Mouse (Mus musculus) forebrain, embryonic 13.5 days (tissue): ENCODE measurements around the gene D2hgdh. TPM values are rescaled to one million over a fixed set of nuclear protein-coding genes. Genes with fewer than 3 reads are reported as not detected.

Experiments used
- ATAC-seq: fragments of 200-750 bp; cut with Nextera tagmentation; 2 replicates; pipeline ENCODE4 v1.8.0; 2017
- H3K27ac ChIP-seq: fragments of 300-500 bp; sonication (generic); 2 replicates; pipeline ENCODE4 v1.5.1; 2015; ENCODE audit warnings: inconsistent platforms, mild to moderate bottlenecking, moderate library complexity
- H3K27me3 ChIP-seq: fragments of 300-500 bp; sonication (generic); 2 replicates; pipeline ENCODE4 v1.6.1; 2015; ENCODE audit warnings: mild to moderate bottlenecking, inconsistent platforms
- H3K36me3 ChIP-seq: fragments of 300-500 bp; sonication (generic); 2 replicates; pipeline ENCODE4 v1.6.1; 2015; ENCODE audit warnings: mild to moderate bottlenecking, inconsistent platforms; ENCODE audit not compliant: poor library complexity, severe bottlenecking
- H3K4me1 ChIP-seq: fragments of 300-500 bp; sonication (generic); 2 replicates; pipeline ENCODE4 v1.6.1; 2015; ENCODE audit warnings: inconsistent platforms
- H3K4me2 ChIP-seq: fragments of 300-500 bp; sonication (generic); 2 replicates; pipeline ENCODE4 v1.6.1; 2015; ENCODE audit warnings: inconsistent platforms, mild to moderate bottlenecking, moderate library complexity
- H3K4me3 ChIP-seq: fragments of 300-500 bp; sonication (generic); 2 replicates; pipeline ENCODE4 v1.5.1; 2015; ENCODE audit warnings: mild to moderate bottlenecking, inconsistent platforms
- H3K9ac ChIP-seq: fragments of 300-500 bp; sonication (generic); 2 replicates; pipeline ENCODE4 v1.6.1; 2015; ENCODE audit warnings: mild to moderate bottlenecking, inconsistent platforms
- H3K9me3 ChIP-seq: fragments of 300-500 bp; sonication (generic); replicated peaks from 2 replicates; pipeline ENCODE4 v1.6.1; 2016; ENCODE audit warnings: inconsistent platforms
- WGBS: fragments of 180-500 bp; shearing (Covaris S2); methylation state at CpG from one replicate; pipeline ENCODE4 v1.1.7; 2015; 5-methylcytosine and 5-hydroxymethylcytosine counted together
- polyA plus RNA-seq: library from polyadenylated mRNA; unstranded; fragments of >200 nt; fragmentation: Nextera tagmentation; extraction: Ambion mirVana; gene quantifications from 2 replicates; pipeline ENCODE4 v1.2.1, GENCODE M21; 2015

The D2hgdh gene
- 14.7 and 15.0 TPM in 2 replicates for polyA plus RNA-seq

DNA sequence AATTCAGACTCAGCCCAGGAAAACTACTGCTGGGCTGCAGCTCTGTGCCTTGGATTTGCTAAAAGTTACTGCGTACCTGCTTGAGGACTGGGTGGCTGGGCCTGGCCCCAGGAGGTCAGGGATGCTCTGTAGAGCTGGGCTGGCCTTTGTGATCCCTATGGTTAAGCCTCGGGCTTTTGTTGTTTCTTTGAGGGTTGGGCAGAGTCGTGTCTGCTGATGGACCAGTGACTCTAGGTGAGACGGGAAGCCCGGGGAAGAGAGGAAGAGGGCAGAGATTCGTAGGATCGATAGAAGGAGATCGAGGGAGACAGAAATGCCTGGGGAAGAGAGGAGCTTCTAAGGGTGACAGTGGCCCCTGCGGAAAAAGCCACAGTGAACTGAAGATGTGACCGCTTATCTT, at the start of gene D2hgdh:
TSS of gene D2hgdh (plus strand) at position 301 of the 400 bp plus-strand sequence.
- ATAC-seq = no peak; the same call in 1 of the 2 replicates
- peak within 1 kb of the TSS; percentile 78 for H3K4me2 ChIP-seq
- WGBS = 4% methylated on average over 10 of the region's 10 CpGs
- H3K27ac ChIP-seq = peak within 1 kb of the TSS; percentile 89
- H3K36me3 ChIP-seq = peaks cover 19% of the 10 kb centered on the region
- H3K9me3 ChIP-seq = no peaks in the 10 kb centered on the region
- no peaks in the 10 kb centered on the region for H3K27me3 ChIP-seq
- peak within 1 kb of the TSS; percentile 53 for H3K4me3 ChIP-seq
- H3K9ac ChIP-seq = peak within 1 kb of the TSS; percentile 74
- peaks cover 16% of the 10 kb centered on the region for H3K4me1 ChIP-seq

DNA sequence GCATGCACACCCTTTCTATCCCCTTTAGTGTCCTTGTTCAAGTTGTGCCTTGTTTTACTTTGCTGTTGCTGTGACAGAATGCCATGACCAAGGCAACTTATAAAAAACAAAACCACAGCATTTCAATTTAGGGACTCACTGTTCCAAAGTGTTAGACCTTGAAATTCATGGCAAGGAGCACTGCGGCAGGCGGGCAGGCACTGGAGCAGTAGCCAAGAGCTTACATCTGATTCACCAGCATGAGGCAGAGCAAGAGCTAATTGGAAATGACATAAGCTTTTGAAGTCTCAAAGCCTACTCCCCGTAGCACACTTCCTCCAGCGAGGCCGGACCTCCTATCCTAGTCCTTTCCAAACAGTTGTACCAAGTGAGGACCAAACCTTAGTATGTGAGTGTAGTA, 48.0 kb upstream of the D2hgdh start:
- no peak overlapping the region for H3K4me2 ChIP-seq
- no peak overlapping the region for H3K4me3 ChIP-seq
- no peaks in the 10 kb centered on the region for H3K9me3 ChIP-seq
- H3K36me3 ChIP-seq = peaks cover 82% of the 10 kb centered on the region
- no peak overlapping the region for H3K27ac ChIP-seq
- H3K9ac ChIP-seq = no peak overlapping the region
- ATAC-seq = no peak
- WGBS = 91% methylated on average over 5 of the region's 5 CpGs
- no peaks in the 10 kb centered on the region for H3K4me1 ChIP-seq
- no peaks in the 10 kb centered on the region for H3K27me3 ChIP-seq

DNA sequence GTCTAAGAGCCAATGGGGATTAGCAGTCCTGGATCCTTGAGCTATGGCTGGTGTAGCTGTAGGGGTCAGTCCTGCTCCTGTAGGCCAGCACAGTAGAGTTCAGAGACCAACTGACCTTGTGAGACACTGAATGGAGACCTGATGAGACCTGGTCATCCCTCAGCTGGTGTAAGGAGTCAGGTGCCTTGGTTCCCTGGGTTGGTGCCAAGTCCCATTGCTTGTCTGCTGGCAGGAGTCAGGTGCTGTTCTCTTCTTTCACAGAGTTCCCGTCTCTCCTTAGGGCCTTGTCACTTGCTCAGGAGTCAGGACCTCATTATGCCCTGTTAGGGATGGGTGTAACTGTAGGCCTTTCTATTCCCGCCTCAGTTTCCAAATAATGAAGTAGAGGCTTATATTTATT, 37.8 kb upstream of the D2hgdh start:
- Histone ChIP-seq H3K27me3 (no peaks in the 10 kb centered on the region), H3K4me1 (no peaks in the 10 kb centered on the region), H3K9me3 (no peaks in the 10 kb centered on the region), H3K4me3 (no peak overlapping the region), H3K27ac (no peak overlapping the region), H3K4me2 (no peak overlapping the region), H3K9ac (no peak overlapping the region), H3K36me3 (peaks cover 98% of the 10 kb centered on the region)
- no peak for ATAC-seq
- 83% methylated on average over 2 of the region's 2 CpGs for WGBS

DNA sequence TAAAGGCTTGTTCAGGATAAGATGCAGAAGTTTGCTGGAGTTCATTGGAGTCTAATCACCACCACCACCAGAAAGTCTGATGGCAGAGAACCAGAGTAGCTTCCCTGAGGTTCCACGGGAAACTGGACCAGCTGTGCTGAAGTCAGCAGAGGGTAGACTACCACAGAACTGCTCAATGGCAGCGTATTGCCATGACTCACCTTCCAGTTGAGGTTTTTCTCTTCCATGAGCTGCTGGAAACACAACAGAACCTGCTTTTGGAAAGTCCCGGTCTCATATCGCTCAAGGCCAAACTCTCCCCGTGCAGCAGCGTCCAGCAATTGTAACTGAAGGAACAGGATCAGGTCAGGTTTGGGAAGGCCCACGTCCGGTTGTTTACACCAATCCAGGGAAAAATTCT, 30.2 kb upstream of the D2hgdh start:
- no peak for ATAC-seq

DNA sequence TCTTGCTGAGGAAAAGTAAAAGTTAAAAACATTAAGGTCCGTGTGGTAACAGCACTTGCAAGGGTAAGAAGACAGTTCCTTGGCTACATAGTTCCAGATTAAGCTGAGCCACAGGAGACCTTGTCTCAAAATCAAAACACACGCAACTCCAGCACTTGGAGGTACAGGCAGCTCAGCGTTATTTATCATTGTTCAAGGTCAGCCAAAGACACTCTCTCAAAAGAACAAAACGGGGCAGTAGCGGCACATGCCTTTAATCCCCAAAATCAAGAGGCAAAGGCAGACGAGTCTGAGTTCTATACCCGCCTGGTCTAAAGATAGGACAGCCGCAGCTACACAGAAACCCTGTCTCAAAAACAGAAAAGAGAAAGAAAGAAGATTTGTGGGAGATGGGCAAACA, 28.8 kb upstream of the D2hgdh start:
- 81% methylated on average over 8 of the region's 8 CpGs for WGBS
- H3K27ac ChIP-seq = no peak overlapping the region
- no peak for ATAC-seq
- H3K36me3 ChIP-seq = peaks cover 94% of the 10 kb centered on the region
- no peaks in the 10 kb centered on the region for H3K27me3 ChIP-seq
- H3K4me1 ChIP-seq = peaks cover 11% of the 10 kb centered on the region
- no peaks in the 10 kb centered on the region for H3K9me3 ChIP-seq
- H3K4me2 ChIP-seq = no peak overlapping the region
- H3K9ac ChIP-seq = no peak overlapping the region
- no peak overlapping the region for H3K4me3 ChIP-seq

More for the DNA sequence above, 30.2 kb upstream of the D2hgdh start:
- H3K27ac ChIP-seq = no peak overlapping the region
- H3K36me3 ChIP-seq = peaks cover 96% of the 10 kb centered on the region
- H3K9me3 ChIP-seq = no peaks in the 10 kb centered on the region
- WGBS = 94% methylated on average over 8 of the region's 8 CpGs
- 0 out of 2 replicates have a peak, but pooled peaks cover 7% of the 10 kb centered on the region for H3K4me1 ChIP-seq
- no peak overlapping the region for H3K9ac ChIP-seq
- H3K4me2 ChIP-seq = no peak overlapping the region
- H3K27me3 ChIP-seq = no peaks in the 10 kb centered on the region
- H3K4me3 ChIP-seq = no peak overlapping the region

DNA sequence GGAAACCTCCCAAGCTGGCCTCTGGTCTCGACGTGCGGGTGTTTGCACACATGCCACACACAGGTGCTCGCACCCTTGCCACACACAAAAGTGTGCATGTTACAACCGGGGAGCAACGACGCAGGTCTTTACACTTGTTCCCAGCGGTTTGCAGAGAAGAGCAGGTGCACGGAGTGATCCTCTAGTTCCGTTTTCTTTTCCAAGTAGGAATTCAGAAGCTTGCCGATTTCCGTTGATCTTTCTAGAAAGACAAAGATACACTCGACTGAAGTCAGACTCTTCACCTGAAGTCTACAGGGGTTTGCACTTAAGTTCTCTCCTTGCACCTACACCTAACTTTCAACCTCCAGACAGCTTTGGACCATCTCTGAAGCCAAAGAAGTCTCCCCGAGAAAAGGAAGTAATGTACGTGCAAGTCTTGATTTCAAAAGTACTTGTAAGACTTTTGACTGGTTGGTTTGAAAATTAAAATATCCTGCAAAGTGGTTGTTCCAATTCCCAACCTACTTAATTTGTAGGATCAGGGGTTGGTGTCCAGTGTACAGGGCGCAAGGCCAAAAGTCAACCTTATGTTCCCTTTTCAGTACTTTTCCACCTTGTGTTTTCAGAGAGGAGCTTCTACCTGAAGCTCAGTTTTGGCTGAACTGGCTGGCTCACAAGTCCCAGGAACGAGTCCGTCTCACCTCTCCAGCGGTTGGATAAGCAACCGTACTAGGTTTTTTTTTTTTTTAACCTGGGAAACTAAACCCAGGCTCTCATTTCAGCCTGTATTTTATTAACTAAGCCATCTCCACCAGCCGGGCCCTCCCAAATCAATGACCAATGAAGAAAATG, 23.8 kb upstream of the D2hgdh start:
- no peaks in the 10 kb centered on the region for H3K27me3 ChIP-seq
- H3K9me3 ChIP-seq = no peaks in the 10 kb centered on the region
- ATAC-seq = no peak
- peak overlapping the region; percentile 65 for H3K4me2 ChIP-seq
- H3K4me3 ChIP-seq = peak overlapping the region; percentile 77
- no peak overlapping the region for H3K27ac ChIP-seq
- H3K9ac ChIP-seq = peak overlapping the region; percentile 78
- H3K36me3 ChIP-seq = peaks cover 49% of the 10 kb centered on the region
- H3K4me1 ChIP-seq = peaks cover 45% of the 10 kb centered on the region
- WGBS = 78% methylated on average over 21 of the region's 21 CpGs

DNA sequence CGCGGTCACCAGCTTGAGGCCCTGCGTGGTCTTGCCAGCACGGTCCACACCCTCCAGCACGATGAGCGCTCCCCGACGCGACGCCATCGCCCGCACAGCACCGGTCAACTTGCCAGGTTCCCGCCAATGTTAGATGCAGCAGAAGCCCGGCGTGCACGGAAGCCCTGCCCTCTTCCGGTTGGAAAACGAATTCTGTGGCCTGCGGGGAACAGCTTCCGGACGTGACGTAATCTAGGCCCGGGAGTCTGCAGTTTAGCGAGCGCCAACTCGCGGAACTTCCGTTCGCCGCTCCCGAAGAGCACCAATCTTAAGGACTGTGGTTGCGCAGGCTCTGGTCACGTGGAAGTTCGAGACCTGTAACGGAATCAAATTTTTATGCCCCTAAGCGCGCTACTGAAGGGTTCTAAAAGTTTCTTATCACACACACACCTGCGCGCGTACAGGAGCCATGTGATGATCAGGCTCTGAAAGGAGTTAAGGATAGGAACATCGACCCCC, 22.9 kb upstream of the D2hgdh start, which contains the start of gene Dtymk:
TSS of gene Dtymk (minus strand) at position 194 of the 498 bp plus-strand sequence.
- H3K9ac ChIP-seq = peak within 1 kb of the TSS; percentile 78
- H3K36me3 ChIP-seq = peaks cover 51% of the 10 kb centered on the region
- H3K27ac ChIP-seq = peak within 1 kb of the TSS; percentile 76
- no peaks in the 10 kb centered on the region for H3K9me3 ChIP-seq
- H3K4me2 ChIP-seq = peak within 1 kb of the TSS; percentile 65
- under 1% methylated on average over 42 of the region's 42 CpGs for WGBS
- H3K4me3 ChIP-seq = peak within 1 kb of the TSS; percentile 77
- ATAC-seq = peak; percentile 70
- H3K4me1 ChIP-seq = peaks cover 44% of the 10 kb centered on the region
- no peaks in the 10 kb centered on the region for H3K27me3 ChIP-seq

DNA sequence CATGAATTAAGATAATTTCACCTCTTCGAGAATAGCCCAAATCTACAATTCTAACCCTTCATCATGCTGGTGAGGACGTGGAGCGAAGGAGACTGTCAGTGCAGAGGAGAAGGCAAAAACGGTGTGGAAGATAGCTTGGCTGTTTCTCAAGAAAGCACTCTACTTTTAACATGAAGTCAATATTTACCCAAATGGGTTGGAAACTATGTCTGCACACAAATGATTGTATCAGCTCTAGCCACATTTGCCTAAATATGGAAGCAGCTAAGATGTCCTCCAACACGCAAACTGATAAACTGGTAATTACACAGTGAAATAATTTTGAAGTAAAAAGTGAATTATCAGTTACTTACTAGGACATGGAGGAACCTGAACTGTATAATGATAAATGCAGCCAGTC, 21.9 kb upstream of the D2hgdh start:
- Histone ChIP-seq H3K4me3 (peak overlapping the region; percentile 76; the same call in 1 of the 2 replicates), H3K9ac (no peak overlapping the region), H3K27ac (peak overlapping the region; percentile 97; the same call in 1 of the 2 replicates), H3K27me3 (no peaks in the 10 kb centered on the region), H3K9me3 (no peaks in the 10 kb centered on the region), H3K36me3 (peaks cover 47% of the 10 kb centered on the region), H3K4me2 (peak overlapping the region; percentile 65), H3K4me1 (peaks cover 40% of the 10 kb centered on the region)
- 88% methylated on average over 5 of the region's 5 CpGs for WGBS
- no peak for ATAC-seq

DNA sequence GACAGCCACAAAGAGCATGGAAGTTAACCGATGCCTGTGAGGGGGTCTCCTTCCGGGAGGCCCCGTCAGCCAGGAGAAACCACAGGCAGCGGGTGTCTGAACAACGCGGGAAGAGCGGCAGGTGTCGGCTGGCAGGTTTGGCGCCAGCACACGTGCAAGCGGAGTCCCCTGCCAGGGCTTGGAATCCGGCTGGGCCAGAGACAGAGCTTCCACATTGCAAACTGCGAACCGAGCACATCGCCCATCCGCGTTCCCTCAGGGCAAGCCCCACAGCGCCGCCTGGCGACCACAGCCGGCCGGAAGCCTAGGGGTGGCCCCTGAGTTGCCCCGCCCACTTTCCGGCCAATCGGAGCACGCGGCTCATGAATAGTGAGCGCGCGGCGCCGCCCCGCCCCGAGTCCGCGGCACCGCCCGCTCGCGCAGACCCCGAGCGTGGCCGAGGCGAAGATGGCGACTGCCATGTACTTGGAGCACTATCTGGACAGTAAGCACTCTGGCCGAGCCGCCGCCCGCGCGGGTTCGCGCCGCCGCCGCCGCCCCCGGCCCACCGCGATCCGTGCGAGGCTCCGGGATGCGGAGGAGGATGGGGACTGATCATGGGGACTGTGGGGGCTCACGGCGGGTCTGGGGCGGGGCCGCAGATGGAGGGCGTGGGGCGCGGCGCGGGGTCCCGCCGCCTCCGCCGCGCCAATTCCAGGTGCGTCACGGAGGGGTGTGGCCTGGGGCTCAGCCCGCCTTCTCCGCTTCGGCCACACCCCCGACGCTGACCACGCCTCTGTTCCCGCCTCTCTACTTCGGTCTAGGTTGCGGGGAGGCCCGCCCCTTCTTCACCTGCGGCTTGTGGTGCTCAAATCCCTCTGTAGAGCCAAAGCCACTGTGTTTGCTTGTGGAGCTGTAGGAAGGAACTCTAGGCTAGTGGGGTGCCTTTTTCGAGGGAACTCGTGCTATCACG, 20.9 kb upstream of the D2hgdh start, which contains the start of gene Ing5:
TSS of gene Ing5 (plus strand) at position 410 of the 952 bp plus-strand sequence.
- Histone ChIP-seq H3K9me3 (no peaks in the 10 kb centered on the region), H3K36me3 (peaks cover 47% of the 10 kb centered on the region), H3K27me3 (no peaks in the 10 kb centered on the region), H3K9ac (peak within 1 kb of the TSS; percentile 87), H3K4me3 (peak within 1 kb of the TSS; percentile 76), H3K27ac (peak within 1 kb of the TSS; percentile 97), H3K4me2 (peak within 1 kb of the TSS; percentile 65), H3K4me1 (peaks cover 39% of the 10 kb centered on the region)
- ATAC-seq = peak; percentile 91
- whole genome bisulfite sequencing = under 1% methylated on average over 93 of the region's 94 CpGs

DNA sequence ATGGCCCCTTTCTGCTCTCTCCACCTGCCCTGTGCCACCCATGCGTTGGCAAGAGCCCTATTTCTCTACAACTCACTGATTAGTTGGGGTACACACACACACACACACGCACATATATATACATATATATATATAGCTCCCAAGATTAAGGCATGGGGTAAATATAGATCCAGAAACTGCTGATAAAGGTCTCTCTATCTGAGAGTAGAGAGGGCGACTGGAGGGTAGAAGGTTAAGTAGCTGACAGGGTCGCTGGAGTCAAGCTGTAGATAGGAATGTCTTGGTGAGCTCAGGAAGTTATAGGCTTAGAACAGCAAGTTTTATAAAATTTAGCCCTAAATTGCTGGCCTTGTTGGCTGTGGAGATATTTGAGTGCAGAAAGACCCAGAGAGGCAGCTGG, 19.9 kb upstream of the D2hgdh start:
- no peaks in the 10 kb centered on the region for H3K9me3 ChIP-seq
- peaks cover 45% of the 10 kb centered on the region for H3K36me3 ChIP-seq
- H3K9ac ChIP-seq = peak overlapping the region; percentile 87; the same call in 1 of the 2 replicates
- no peaks in the 10 kb centered on the region for H3K27me3 ChIP-seq
- H3K4me2 ChIP-seq = peak overlapping the region; percentile 65
- H3K4me3 ChIP-seq = peak overlapping the region; percentile 76
- WGBS = 84% methylated on average over 4 of the region's 4 CpGs
- no peak for ATAC-seq
- H3K27ac ChIP-seq = no peak overlapping the region
- peaks cover 39% of the 10 kb centered on the region for H3K4me1 ChIP-seq

DNA sequence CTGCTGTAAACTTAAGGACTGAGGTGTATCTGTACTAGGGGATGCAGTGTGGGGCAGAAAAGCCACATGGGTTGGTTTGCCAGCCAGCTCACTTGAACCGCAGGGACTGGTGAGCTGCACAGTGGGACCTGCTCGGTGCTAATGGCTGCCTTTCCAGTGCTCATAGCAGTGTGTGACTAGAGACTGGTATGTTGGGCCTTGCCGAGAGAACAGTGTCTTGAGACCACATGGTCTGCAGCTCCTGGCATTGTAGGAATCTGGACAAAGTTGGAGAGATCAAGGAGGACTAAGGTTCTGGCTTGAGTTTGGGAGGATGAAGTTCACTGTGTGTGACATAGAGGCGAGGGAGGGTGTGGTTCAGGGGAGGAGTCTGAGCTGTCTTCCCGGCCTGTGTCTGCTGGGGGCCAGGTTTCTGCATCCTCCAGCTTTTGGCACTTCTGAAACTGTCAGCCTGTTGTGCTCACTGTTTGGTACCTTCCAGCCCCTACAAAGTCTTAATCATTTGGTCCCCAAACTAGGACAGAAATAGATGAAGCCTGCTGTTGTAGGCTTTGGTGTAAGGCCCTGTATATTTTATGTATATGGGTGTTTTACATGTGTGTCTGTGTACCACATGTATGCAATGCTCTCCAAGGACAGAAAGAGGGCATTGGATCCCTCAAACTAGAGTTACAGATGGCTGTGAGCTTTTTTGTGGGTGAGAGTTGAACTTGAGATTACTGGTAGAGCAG, 19.3 kb upstream of the D2hgdh start:
- H3K9me3 ChIP-seq = no peaks in the 10 kb centered on the region
- H3K4me1 ChIP-seq = peaks cover 39% of the 10 kb centered on the region
- 85% methylated on average over 5 of the region's 5 CpGs for WGBS
- peak overlapping the region; percentile 65 for H3K4me2 ChIP-seq
- no peak overlapping the region for H3K27ac ChIP-seq
- H3K36me3 ChIP-seq = peaks cover 46% of the 10 kb centered on the region
- no peak overlapping the region for H3K9ac ChIP-seq
- H3K4me3 ChIP-seq = no peak overlapping the region
- H3K27me3 ChIP-seq = no peaks in the 10 kb centered on the region
- no peak for ATAC-seq
